Mouse (Mus musculus) CH12.LX (cell line): Measurements from ENCODE around the gene Ensa. TPM values are rescaled to one million over a fixed set of nuclear protein-coding genes. Genes with fewer than 3 reads are reported as not detected.

ENCODE experiments used
- DNase-seq: peaks from one replicate; pipeline ENCODE4 v3.0.0-alpha.2; 2013; ENCODE audit errors: extremely low read depth
- H3K27ac ChIP-seq: 2 replicates; pipeline ENCODE4 v1.5.1; 2012; ENCODE audit warnings: low read depth, mild to moderate bottlenecking, control low read depth, moderate library complexity; ENCODE audit not compliant: insufficient read depth
- H3K27me3 ChIP-seq: replicated peaks from 2 replicates; pipeline ENCODE3; 2012; ENCODE audit warnings: inconsistent platforms
- H3K36me3 ChIP-seq, 2 experiments: replicated peaks in 1 of 2; 2 replicates each; pipeline versions ENCODE3 to v1.6.1; 2012; ENCODE audit warnings: inconsistent platforms in 1 of 2, low read length in 1 of 2, mild to moderate bottlenecking in 1 of 2, mixed read lengths in 1 of 2, moderate library complexity in 1 of 2; ENCODE audit not compliant: control insufficient read depth in 1 of 2, insufficient read depth in 1 of 2
- H3K4me1 ChIP-seq, 2 experiments: 2 replicates each; pipeline ENCODE4 v1.6.1; 2012; ENCODE audit warnings: inconsistent platforms in 1 of 2, moderate library complexity in 1 of 2; ENCODE audit not compliant: insufficient read depth in 2 of 2, control insufficient read depth in 1 of 2
- H3K4me2 ChIP-seq: 2 replicates; pipeline ENCODE4 v1.6.1; 2012; ENCODE audit warnings: low read depth, mild to moderate bottlenecking, control low read depth; ENCODE audit not compliant: poor library complexity, insufficient read depth, severe bottlenecking
- H3K4me3 ChIP-seq, 3 experiments: fragments of 150-350 bp in 1 of 3; sonication (generic) in 1 of 3; replicated peaks in 1 of 3; 2 replicates each; pipeline versions ENCODE3 to v1.5.1; 2011 to 2012; ENCODE audit warnings: low read depth in 2 of 3, low read length in 2 of 3, mild to moderate bottlenecking in 2 of 3, moderate library complexity in 2 of 3, control low read depth in 1 of 3, improper control_type of control experiment in 1 of 3, inconsistent platforms in 1 of 3, mixed read lengths in 1 of 3; ENCODE audit not compliant: poor library complexity in 1 of 3
- H3K79me2 ChIP-seq: replicated peaks from 2 replicates; pipeline ENCODE4 v1.6.1; 2012; ENCODE audit warnings: mild to moderate bottlenecking, moderate library complexity; ENCODE audit not compliant: control insufficient read depth, poor library complexity, insufficient read depth, severe bottlenecking; ENCODE audit errors: extremely low read depth
- H3K9ac ChIP-seq: 2 replicates; pipeline ENCODE4 v1.6.1; 2012; ENCODE audit warnings: low read depth, mild to moderate bottlenecking, control low read depth, moderate library complexity; ENCODE audit not compliant: insufficient read depth
- H3K9me3 ChIP-seq: replicated peaks from 2 replicates; pipeline ENCODE3; 2012; ENCODE audit warnings: low read length, inconsistent platforms, mixed read lengths
- BHLHE40 ChIP-seq: IDR thresholded peaks from 2 replicates; pipeline ENCODE4 v1.6.1; 2011; ENCODE audit warnings: mild to moderate bottlenecking, low read depth, low read length, improper control_type of control experiment
- CHD1 ChIP-seq: IDR thresholded peaks from 2 replicates; pipeline ENCODE4 v1.6.1; 2012; ENCODE audit warnings: low read depth, low read length, improper control_type of control experiment, inconsistent platforms
- CHD2 ChIP-seq: IDR thresholded peaks from 2 replicates; pipeline ENCODE4 v1.6.1; 2011; ENCODE audit warnings: low read length, improper control_type of control experiment
- CTCF ChIP-seq, 2 experiments: IDR thresholded peaks in 1 of 2; conservative IDR thresholded peaks in 1 of 2; 2 replicates each; pipeline ENCODE4 v1.5.1; 2011 to 2012; ENCODE audit warnings: low read depth in 2 of 2, low read length in 2 of 2, improper control_type of control experiment in 1 of 2, inconsistent platforms in 1 of 2, mild to moderate bottlenecking in 1 of 2, moderate library complexity in 1 of 2
- ELF1 ChIP-seq: IDR thresholded peaks from 2 replicates; pipeline ENCODE4 v1.6.1; 2014; ENCODE audit warnings: low read depth, mild to moderate bottlenecking, inconsistent platforms, low read length, improper control_type of control experiment
- EP300 ChIP-seq: IDR thresholded peaks from 2 replicates; pipeline ENCODE4 v1.6.1; 2011; ENCODE audit warnings: low read length, improper control_type of control experiment
- ETS1 ChIP-seq: conservative IDR thresholded peaks from 2 replicates; pipeline ENCODE4 v1.6.1; 2012; ENCODE audit warnings: low read depth, mild to moderate bottlenecking, inconsistent platforms, low read length, improper control_type of control experiment, moderate library complexity
- GABPA ChIP-seq: IDR thresholded peaks from 2 replicates; pipeline ENCODE4 v1.6.1; 2012; ENCODE audit warnings: low read depth, low read length, improper control_type of control experiment, inconsistent platforms; ENCODE audit not compliant: insufficient replicate concordance
- JUN ChIP-seq: IDR thresholded peaks from 2 replicates; pipeline ENCODE4 v1.6.1; 2011; ENCODE audit warnings: low read depth, mild to moderate bottlenecking, low read length, improper control_type of control experiment, moderate library complexity; ENCODE audit not compliant: insufficient read depth
- JUND ChIP-seq: conservative IDR thresholded peaks from 2 replicates; pipeline ENCODE4 v1.6.1; 2011; ENCODE audit warnings: low read depth, low read length, improper control_type of control experiment
- MAZ ChIP-seq: IDR thresholded peaks from 2 replicates; pipeline ENCODE4 v1.6.1; 2012; ENCODE audit warnings: low read depth, mild to moderate bottlenecking, inconsistent platforms, low read length, improper control_type of control experiment, moderate library complexity
- NELFE ChIP-seq: IDR thresholded peaks from 2 replicates; pipeline ENCODE4 v1.6.1; 2011; ENCODE audit warnings: low read depth, low read length, improper control_type of control experiment
- PAX5 ChIP-seq: IDR thresholded peaks from 2 replicates; pipeline ENCODE4 v1.6.1; 2012; ENCODE audit warnings: low read length, inconsistent platforms, mixed read lengths
- RAD21 ChIP-seq: IDR thresholded peaks from 2 replicates; pipeline ENCODE4 v1.6.1; 2011; ENCODE audit warnings: low read depth, mild to moderate bottlenecking, low read length, improper control_type of control experiment, moderate library complexity
- RCOR1 ChIP-seq: conservative IDR thresholded peaks from 2 replicates; pipeline ENCODE4 v1.6.1; 2012; ENCODE audit warnings: low read depth, mild to moderate bottlenecking, inconsistent platforms, low read length, improper control_type of control experiment
- TBP ChIP-seq: conservative IDR thresholded peaks from 2 replicates; pipeline ENCODE4 v1.6.1; 2011; ENCODE audit warnings: low read depth, low read length, improper control_type of control experiment
- TCF12 ChIP-seq: IDR thresholded peaks from 2 replicates; pipeline ENCODE4 v1.6.1; 2014; ENCODE audit warnings: low read depth, mild to moderate bottlenecking, inconsistent platforms, low read length, improper control_type of control experiment
- UBTF ChIP-seq: IDR thresholded peaks from 2 replicates; pipeline ENCODE4 v1.6.1; 2012; ENCODE audit warnings: low read depth, mild to moderate bottlenecking, inconsistent platforms, low read length, improper control_type of control experiment, moderate library complexity
- USF1 ChIP-seq: IDR thresholded peaks from 2 replicates; pipeline ENCODE4 v1.6.1; 2014; ENCODE audit warnings: low read depth, mild to moderate bottlenecking, inconsistent platforms, low read length, improper control_type of control experiment
- ZC3H11A ChIP-seq: IDR thresholded peaks from 2 replicates; pipeline ENCODE4 v1.6.1; 2012; ENCODE audit warnings: low read depth, mild to moderate bottlenecking, inconsistent platforms, low read length, improper control_type of control experiment
- ZKSCAN1 ChIP-seq: IDR thresholded peaks from 2 replicates; pipeline ENCODE4 v1.6.1; 2012; ENCODE audit warnings: low read depth, inconsistent platforms, low read length, improper control_type of control experiment, borderline replicate concordance
- dilution Hi-C: fragments of 300-500 bp; cut with MboI; formaldehyde crosslinking; loops from 2 replicates; pipeline ENCODE4 v1.14.3; 2020; ENCODE audit warnings: low sequenced_read_pairs; ENCODE audit not compliant: extremely low pct_unique_long_range_greater_than_20kb, extremely low pct_ligation_motif_present
- in situ Hi-C: fragments of 300-500 bp; cut with MboI; formaldehyde crosslinking; loops from 3 replicates; pipeline ENCODE4 v1.14.3; 2019; ENCODE audit warnings: low sequenced_read_pairs, low pct_ligation_motif_present, low pct_unique_long_range_greater_than_20kb, mixed read lengths
- polyA plus RNA-seq: library from polyadenylated mRNA; unstranded; fragments of >175 nt; gene quantifications from 2 replicates; pipeline ENCODE4 v1.2.1, GENCODE M21; 2012; ENCODE audit warnings: low read depth; ENCODE audit not compliant: insufficient read length
- total RNA-seq, 2 experiments: library from RNA; depleted of rRNA; stranded (reverse); fragments of 300-350 nt in 1 of 2; fragments of >200 nt in 1 of 2; gene quantifications; 2 replicates each; pipeline ENCODE4 v1.2.3; 2012 to 2014

Ensa gene
- total and polyA plus RNA-seq, 3 experiments, result 51.5 to 58.4 (median 57.8) TPM

GRCm38 (mm10) chr3:95674236-95674635 lies 49.4 kb downstream of the Ensa start:
- Histone ChIP-seq H3K9ac (peak overlapping the region; percentile 87), H3K4me1 (peaks cover 37 to 77% of the 10 kb centered on the region in 2 experiments), H3K27ac (peak overlapping the region; percentile 88)
- no peak for TF ChIP-seq ZC3H11A
- TF ChIP-seq RAD21, result no peak
- peak; percentile 85 for TF ChIP-seq BHLHE40
- TF ChIP-seq JUN, result no peak
- TF ChIP-seq PAX5, result no peak
- TF ChIP-seq USF1, result peak; percentile 34
- peak; percentile 62; the same call in 1 of the 2 replicates for TF ChIP-seq CHD2
- TF ChIP-seq EP300, result peak; percentile 42; the same call in 1 of the 2 replicates
- TF ChIP-seq CTCF (conservative IDR thresholded peaks at IDR 0.05 in 1 of 2, IDR thresholded peaks at IDR 0.05 in 1 of 2; ENCODE audit: low read depth in 2 of 2, low read length in 2 of 2), result no peak
- no peak for TF ChIP-seq RCOR1
- TF ChIP-seq ETS1, result peak; percentile 90
- TF ChIP-seq ELF1, result peak; percentile 70
- no peak for TF ChIP-seq CHD1
- TF ChIP-seq TCF12, result peak; percentile 79
- peak; percentile 92 for TF ChIP-seq MAZ
- TF ChIP-seq JUND, result no peak
- no peak for TF ChIP-seq ZKSCAN1
- TF ChIP-seq, all 38 proteins: peak for 8
- peak overlapping the region; percentile 98 for H3K4me2 ChIP-seq
- H3K9me3 ChIP-seq, result no peaks in the 10 kb centered on the region
- H3K79me2 ChIP-seq, result peaks cover 14% of the 10 kb centered on the region
- H3K36me3 ChIP-seq, result peaks cover 0 to 13% of the 10 kb centered on the region in 2 experiments
- H3K27me3 ChIP-seq, result no peaks in the 10 kb centered on the region
- H3K4me3 ChIP-seq, result no peak overlapping the region
- peak; percentile 94 for DNase-seq
- dilution Hi-C loops (no loop called here), in situ Hi-C loops (no loop called here)

GRCm38 (mm10) chr3:95674812-95675211 lies 50.0 kb downstream of the Ensa start:
- no peaks in the 10 kb centered on the region for H3K9me3 ChIP-seq
- peaks cover 0 to 9% of the 10 kb centered on the region in 2 experiments for H3K36me3 ChIP-seq
- H3K79me2 ChIP-seq, result peaks cover 9% of the 10 kb centered on the region
- 0 out of 2 replicates have a peak, but pooled peaks have one; percentile 37 for TF ChIP-seq UBTF
- 0 out of 2 replicates have a peak, but pooled peaks have one; percentile 69 for TF ChIP-seq TBP
- TF ChIP-seq BHLHE40, result 0 out of 2 replicates have a peak, but pooled peaks have one; percentile 38
- peak; percentile 47; the same call in 1 of the 2 replicates for TF ChIP-seq CHD2
- TF ChIP-seq NELFE, result no peak
- TF ChIP-seq GABPA, result no peak
- in situ Hi-C loops, result no loop called here
- peak overlapping the region; percentile 37 for H3K9ac ChIP-seq
- H3K4me3 ChIP-seq, result peak overlapping the region in 1 of 3 experiments; percentile 17
- peaks cover 36 to 71% of the 10 kb centered on the region in 2 experiments for H3K4me1 ChIP-seq
- dilution Hi-C loops, result no loop called here
- H3K27me3 ChIP-seq, result no peaks in the 10 kb centered on the region
- peak overlapping the region; percentile 88 for H3K27ac ChIP-seq
- H3K4me2 ChIP-seq, result peak overlapping the region; percentile 61; the same call in 1 of the 2 replicates
- DNase-seq, result no peak
